ENCODE assay signal across 10 mouse cellular contexts in the genomic region with DNA sequence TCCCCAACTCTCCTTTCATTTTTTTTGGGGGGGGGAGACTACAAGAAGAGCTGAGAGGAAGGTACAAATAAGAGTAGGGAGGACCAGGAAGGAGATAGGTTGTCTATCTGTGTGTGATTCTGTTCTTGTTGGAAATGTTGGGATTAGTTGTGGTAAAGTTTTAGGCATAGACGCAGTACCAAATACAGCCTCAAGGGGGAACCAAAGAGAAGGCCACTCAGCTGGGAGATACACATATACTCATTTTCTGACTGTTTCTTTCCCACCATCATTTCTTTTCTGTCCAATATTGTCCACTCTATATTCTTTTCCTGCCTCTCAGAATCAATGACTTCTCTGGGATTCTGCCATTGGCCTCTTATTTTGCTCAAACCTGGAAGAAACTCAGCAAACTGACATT. TPM values are rescaled to one million over a fixed set of nuclear protein-coding genes. Genes with fewer than 3 reads are reported as not detected.
A peak's percentile ranks its signal among the peaks of the same experiment; 100 is the strongest.
DNase-seq lines count a peak whose midpoint lies in the region; ATAC-seq lines count a peak whose summit lies in the region.
"Had no signal": no experiment of that assay in that cellular context is flagged by ENCODE, and none has a peak within 500 bp of the region (broad histone marks: within the 10 kb centered on the region; RNA-seq: fewer than 3 reads in every experiment).

No protein-coding gene starts in this region.

- intact Hi-C loops in heart, postnatal 25 days (cut with DNase I): loop anchor here (10.0 kb wide), 1 partner anchor 1661 kb away; no protein-coding TSS in a partner anchor

- WGBS in hindbrain, embryonic 11.5 days: 0% methylated on average over 1 of the region's 1 CpGs
- WGBS in hindbrain, embryonic 12.5 days: 0% methylated on average over 1 of the region's 1 CpGs
- WGBS in midbrain, embryonic 12.5 days: 20% methylated on average over 1 of the region's 1 CpGs
- 0% methylated on average over 1 of the region's 1 CpGs for WGBS in midbrain, embryonic 10.5 days

- peak; percentile 36 for DNase-seq in hindbrain, embryonic 11.5 days (ENCODE audit: low spot score)
- no peak for DNase-seq in midbrain, embryonic 10.5 days (ENCODE audit: low spot score)
- peak; percentile 45 for DNase-seq in adipocyte (ENCODE audit: low spot score)
- peak; percentile 16 for DNase-seq in lung, postnatal 36 days
- no peak for DNase-seq in heart, postnatal 25 days (ENCODE audit: low spot score)
- no peak for DNase-seq in thymus, postnatal 25 days

- no peaks in the 10 kb centered on the region for H3K9me3 ChIP-seq in hindbrain, embryonic 11.5 days (ENCODE audit: control insufficient read depth, low read length)
- no peaks in the 10 kb centered on the region for H3K9me3 ChIP-seq in hindbrain, embryonic 12.5 days (replicated peaks)
- no peaks in the 10 kb centered on the region for H3K9me3 ChIP-seq in midbrain, embryonic 12.5 days
- H3K9me3 ChIP-seq in midbrain, embryonic 10.5 days (replicated peaks): no peaks in the 10 kb centered on the region
- H3K9me3 ChIP-seq: stomach, embryonic 15.5 days had no signal

- H3K9ac ChIP-seq in hindbrain, embryonic 11.5 days (ENCODE audit: low read depth, low read length): no peak overlapping the region
- H3K9ac ChIP-seq in hindbrain, embryonic 12.5 days: no peak overlapping the region
- H3K9ac ChIP-seq in midbrain, embryonic 12.5 days (replicated peaks): no peak overlapping the region
- H3K9ac ChIP-seq: stomach, embryonic 15.5 days had no signal

- no peak overlapping the region for H3K4me3 ChIP-seq in hindbrain, embryonic 11.5 days (ENCODE audit: low read depth, low read length)
- no peak overlapping the region for H3K4me3 ChIP-seq in hindbrain, embryonic 12.5 days
- no peak overlapping the region for H3K4me3 ChIP-seq in midbrain, embryonic 12.5 days
- H3K4me3 ChIP-seq in midbrain, embryonic 10.5 days: no peak overlapping the region
- H3K4me3 ChIP-seq: stomach, embryonic 15.5 days had no signal

- H3K36me3 ChIP-seq in hindbrain, embryonic 11.5 days (ENCODE audit: control insufficient read depth, insufficient read depth, low read length): no peaks in the 10 kb centered on the region
- no peaks in the 10 kb centered on the region for H3K36me3 ChIP-seq in hindbrain, embryonic 12.5 days
- no peaks in the 10 kb centered on the region for H3K36me3 ChIP-seq in midbrain, embryonic 12.5 days
- H3K36me3 ChIP-seq in midbrain, embryonic 10.5 days: no peaks in the 10 kb centered on the region
- H3K36me3 ChIP-seq: stomach, embryonic 15.5 days had no signal

- no peaks in the 10 kb centered on the region for H3K27me3 ChIP-seq in hindbrain, embryonic 11.5 days (ENCODE audit: control insufficient read depth, insufficient read depth, low read length)
- no peaks in the 10 kb centered on the region for H3K27me3 ChIP-seq in hindbrain, embryonic 12.5 days
- no peaks in the 10 kb centered on the region for H3K27me3 ChIP-seq in midbrain, embryonic 12.5 days
- H3K27me3 ChIP-seq in midbrain, embryonic 10.5 days (ENCODE audit: low read depth, poor library complexity, severe bottlenecking): no peaks in the 10 kb centered on the region
- H3K27me3 ChIP-seq: stomach, embryonic 15.5 days had no signal

- H3K27ac ChIP-seq in hindbrain, embryonic 11.5 days (ENCODE audit: low read depth, low read length): no peak overlapping the region
- no peak overlapping the region for H3K27ac ChIP-seq in hindbrain, embryonic 12.5 days
- H3K27ac ChIP-seq in midbrain, embryonic 12.5 days (replicated peaks): no peak overlapping the region
- H3K27ac ChIP-seq in midbrain, embryonic 10.5 days (replicated peaks): no peak overlapping the region
- H3K27ac ChIP-seq: stomach, embryonic 15.5 days had no signal

- no peak for ATAC-seq in hindbrain, embryonic 11.5 days (ENCODE audit: low FRiP score)
- no peak for ATAC-seq in hindbrain, embryonic 12.5 days (ENCODE audit: low FRiP score)
- ATAC-seq in midbrain, embryonic 12.5 days (ENCODE audit: low FRiP score, low read depth): peak; percentile 16; the same call in 1 of the 2 replicates

- H3K4me2 ChIP-seq in hindbrain, embryonic 11.5 days (replicated peaks; ENCODE audit: low read depth, low read length): no peak overlapping the region
- H3K4me2 ChIP-seq in hindbrain, embryonic 12.5 days (replicated peaks): no peak overlapping the region
- H3K4me2 ChIP-seq in midbrain, embryonic 12.5 days (replicated peaks): no peak overlapping the region
- H3K4me2 ChIP-seq: stomach, embryonic 15.5 days had no signal

- H3K4me1 ChIP-seq in hindbrain, embryonic 11.5 days (replicated peaks; ENCODE audit: control insufficient read depth, insufficient read depth, low read length): no peaks in the 10 kb centered on the region
- H3K4me1 ChIP-seq in hindbrain, embryonic 12.5 days: no peaks in the 10 kb centered on the region
- no peaks in the 10 kb centered on the region for H3K4me1 ChIP-seq in midbrain, embryonic 12.5 days
- H3K4me1 ChIP-seq in midbrain, embryonic 10.5 days: no peaks in the 10 kb centered on the region
- H3K4me1 ChIP-seq: stomach, embryonic 15.5 days had no signal

RNA-seq across cellular contexts. Expression of gene Gm15155, which starts 19.4 kb away (rescaled TPM):
- not detected in 2 replicates for polyA plus RNA-seq in hindbrain, embryonic 11.5 days (2014; fragmentation: Nextera tagmentation; extraction: Ambion mirVana)
- not detected in 2 replicates for polyA plus RNA-seq in hindbrain, embryonic 12.5 days (2016; fragmentation: Nextera tagmentation; extraction: Ambion mirVana)
- not detected in 2 replicates for polyA plus RNA-seq in midbrain, embryonic 12.5 days (2016; fragmentation: Nextera tagmentation; extraction: Ambion mirVana)
- polyA plus RNA-seq in midbrain, embryonic 10.5 days (2016; fragmentation: Nextera tagmentation; extraction: Ambion mirVana): not detected in 2 replicates
- not detected for total RNA-seq in heart, postnatal 25 days (2021)
- total RNA-seq: adrenal gland, postnatal 36 days had no signal
- polyA plus RNA-seq: stomach, embryonic 15.5 days had no signal

RNA-seq across cellular contexts. Expression of gene Ptchd1, which starts 20.4 kb away (rescaled TPM):
- 1.0 and 1.6 TPM in 2 replicates for polyA plus RNA-seq in hindbrain, embryonic 11.5 days (2014; fragmentation: Nextera tagmentation; extraction: Ambion mirVana)
- 4.1 and 4.5 TPM in 2 replicates for polyA plus RNA-seq in hindbrain, embryonic 12.5 days (2016; fragmentation: Nextera tagmentation; extraction: Ambion mirVana)
- polyA plus RNA-seq in midbrain, embryonic 12.5 days (2016; fragmentation: Nextera tagmentation; extraction: Ambion mirVana): 2.6 and 2.7 TPM in 2 replicates
- polyA plus RNA-seq in midbrain, embryonic 10.5 days (2016; fragmentation: Nextera tagmentation; extraction: Ambion mirVana): 0.72 and 1.0 TPM in 2 replicates
- total RNA-seq in heart, postnatal 25 days (2021): under 1 TPM in 1 of 2 experiments, not detected in 1; 0.22 TPM

Comparison
In these comparisons a context has a peak if more than half of its experiments do, and no peak if none do; other contexts are left out.
1. DNase-seq: peak in hindbrain, embryonic 11.5 days (single experiment), adipocyte (single experiment) and lung, postnatal 36 days (single experiment); none in midbrain, embryonic 10.5 days (single experiment), heart, postnatal 25 days (single experiment) and thymus, postnatal 25 days (single experiment).